Mouse (Mus musculus): ENCODE data around the gene Ccdc71. TPM values are rescaled to one million over a fixed set of nuclear protein-coding genes. Genes with fewer than 3 reads are reported as not detected.
A peak's percentile ranks its signal among the peaks of the same experiment; 100 is the strongest.

Ccdc71 gene
- polyA plus RNA-seq, 1 experiment from 2014 or later = 29.4 TPM

DNA sequence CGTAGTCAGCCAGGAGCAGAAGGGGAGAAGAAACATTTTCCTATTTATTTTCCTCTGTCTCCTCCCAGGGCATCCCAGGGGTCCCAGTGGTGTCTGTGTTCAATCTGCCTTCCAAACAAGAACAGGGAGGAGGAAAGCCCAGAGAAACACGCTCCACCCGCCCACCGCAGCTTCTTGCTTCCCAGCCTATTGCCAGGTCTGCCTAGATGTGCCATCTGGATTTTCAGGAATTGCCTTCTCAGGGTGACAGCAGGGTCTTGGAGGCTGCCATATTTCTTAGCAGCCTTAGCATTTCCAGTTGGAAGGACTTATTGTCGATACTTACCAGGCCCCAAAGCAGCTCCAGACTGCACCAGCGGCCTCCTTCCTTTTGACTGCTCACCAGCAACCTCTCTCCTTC is 21.2 kb upstream of the Ccdc71 start:
- no peak overlapping the region for H3K9ac ChIP-seq (ENCODE audit: low read depth, low read length)
- H3K27me3 ChIP-seq (replicated peaks; ENCODE audit: control insufficient read depth, insufficient read depth, low read length) = no peaks in the 10 kb centered on the region
- no peaks in the 10 kb centered on the region for H3K9me3 ChIP-seq (ENCODE audit: control insufficient read depth)
- 76% methylated on average over 6 of the region's 6 CpGs for WGBS
- TF ChIP-seq CTCF (IDR thresholded peaks at IDR 0.05; ENCODE audit: low read depth) = no peak
- H3K4me1 ChIP-seq (replicated peaks; ENCODE audit: control insufficient read depth, insufficient read depth, low read length) = no peaks in the 10 kb centered on the region
- no peak for ATAC-seq
- no peaks in the 10 kb centered on the region for H3K36me3 ChIP-seq (ENCODE audit: control insufficient read depth, insufficient read depth)
- H3K4me2 ChIP-seq (replicated peaks; ENCODE audit: low read depth) = no peak overlapping the region
- no peak overlapping the region for H3K4me3 ChIP-seq (ENCODE audit: low read depth, low read length)
- no peak overlapping the region for H3K27ac ChIP-seq (ENCODE audit: low read depth, low read length)

GRCm38 (mm10) chr9:108440485-108440884 is 19.8 kb upstream of the Ccdc71 start:
- no peak for ATAC-seq
- H3K27ac ChIP-seq (ENCODE audit: low read depth, low read length) = no peak overlapping the region
- no peak overlapping the region for H3K4me3 ChIP-seq (ENCODE audit: low read depth, low read length)
- TF ChIP-seq CTCF (IDR thresholded peaks at IDR 0.05; ENCODE audit: low read depth) = no peak
- H3K36me3 ChIP-seq (ENCODE audit: control insufficient read depth, insufficient read depth) = no peaks in the 10 kb centered on the region
- H3K9ac ChIP-seq (ENCODE audit: low read depth, low read length) = no peak overlapping the region
- no peak overlapping the region for H3K4me2 ChIP-seq (replicated peaks; ENCODE audit: low read depth)
- H3K9me3 ChIP-seq (ENCODE audit: control insufficient read depth) = no peaks in the 10 kb centered on the region
- 74% methylated on average over 5 of the region's 5 CpGs for WGBS
- no peaks in the 10 kb centered on the region for H3K27me3 ChIP-seq (replicated peaks; ENCODE audit: control insufficient read depth, insufficient read depth, low read length)
- H3K4me1 ChIP-seq (replicated peaks; ENCODE audit: control insufficient read depth, insufficient read depth, low read length) = no peaks in the 10 kb centered on the region

DNA sequence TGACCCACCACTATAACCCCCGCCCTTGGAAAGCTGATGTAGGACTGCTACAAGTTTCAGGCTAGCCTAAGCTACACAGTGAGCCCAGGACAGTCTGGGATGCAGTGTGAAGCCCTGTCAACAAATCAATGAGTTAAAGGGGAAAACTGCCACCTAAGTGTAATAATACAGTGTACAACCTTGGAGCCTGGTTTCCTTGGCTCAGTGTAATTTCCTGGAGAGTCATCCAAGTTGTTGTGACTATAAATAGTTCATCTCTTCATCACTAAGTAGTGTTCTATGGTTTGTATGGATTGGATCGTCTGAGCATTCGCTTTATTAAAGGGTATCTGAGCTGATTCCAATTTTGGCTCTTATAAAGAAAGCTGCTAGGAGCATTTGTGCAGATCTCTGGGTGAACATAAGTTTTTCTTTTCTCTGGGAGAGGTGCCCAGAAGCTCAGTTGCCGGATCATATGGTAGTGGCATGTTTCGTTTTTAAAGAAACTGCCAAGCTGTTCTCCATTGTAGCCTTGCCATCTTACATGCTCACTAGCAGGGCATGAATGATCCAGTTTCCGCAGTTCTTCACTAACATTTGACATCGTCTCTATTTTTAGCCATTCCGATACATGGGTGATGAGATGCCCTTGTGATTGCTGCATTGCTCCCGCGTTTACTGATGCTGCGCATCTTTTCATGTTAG is 18.9 kb upstream of the Ccdc71 start:
- ATAC-seq = no peak
- Histone ChIP-seq H3K36me3 (ENCODE audit: control insufficient read depth, insufficient read depth) (no peaks in the 10 kb centered on the region), H3K9ac (ENCODE audit: low read depth, low read length) (no peak overlapping the region), H3K4me1 (replicated peaks; ENCODE audit: control insufficient read depth, insufficient read depth, low read length) (no peaks in the 10 kb centered on the region), H3K4me2 (replicated peaks; ENCODE audit: low read depth) (no peak overlapping the region), H3K9me3 (ENCODE audit: control insufficient read depth) (no peaks in the 10 kb centered on the region), H3K27ac (ENCODE audit: low read depth, low read length) (no peak overlapping the region), H3K4me3 (ENCODE audit: low read depth, low read length) (no peak overlapping the region), H3K27me3 (replicated peaks; ENCODE audit: control insufficient read depth, insufficient read depth, low read length) (no peaks in the 10 kb centered on the region)
- TF ChIP-seq CTCF (IDR thresholded peaks at IDR 0.05; ENCODE audit: low read depth) = no peak
- 80% methylated on average over 11 of the region's 11 CpGs for WGBS

GRCm38 (mm10) chr9:108445125-108445524 is 15.2 kb upstream of the Ccdc71 start:
- ATAC-seq = no peak
- 69% methylated on average over 9 of the region's 9 CpGs for WGBS
- Histone ChIP-seq H3K9me3 (ENCODE audit: control insufficient read depth) (no peaks in the 10 kb centered on the region), H3K4me1 (replicated peaks; ENCODE audit: control insufficient read depth, insufficient read depth, low read length) (no peaks in the 10 kb centered on the region), H3K27me3 (replicated peaks; ENCODE audit: control insufficient read depth, insufficient read depth, low read length) (no peaks in the 10 kb centered on the region), H3K9ac (ENCODE audit: low read depth, low read length) (no peak overlapping the region), H3K27ac (ENCODE audit: low read depth, low read length) (no peak overlapping the region), H3K36me3 (ENCODE audit: control insufficient read depth, insufficient read depth) (no peaks in the 10 kb centered on the region; the same call in 1 of the 2 replicates), H3K4me2 (replicated peaks; ENCODE audit: low read depth) (no peak overlapping the region), H3K4me3 (ENCODE audit: low read depth, low read length) (no peak overlapping the region)
- no peak for TF ChIP-seq CTCF (IDR thresholded peaks at IDR 0.05; ENCODE audit: low read depth)

DNA sequence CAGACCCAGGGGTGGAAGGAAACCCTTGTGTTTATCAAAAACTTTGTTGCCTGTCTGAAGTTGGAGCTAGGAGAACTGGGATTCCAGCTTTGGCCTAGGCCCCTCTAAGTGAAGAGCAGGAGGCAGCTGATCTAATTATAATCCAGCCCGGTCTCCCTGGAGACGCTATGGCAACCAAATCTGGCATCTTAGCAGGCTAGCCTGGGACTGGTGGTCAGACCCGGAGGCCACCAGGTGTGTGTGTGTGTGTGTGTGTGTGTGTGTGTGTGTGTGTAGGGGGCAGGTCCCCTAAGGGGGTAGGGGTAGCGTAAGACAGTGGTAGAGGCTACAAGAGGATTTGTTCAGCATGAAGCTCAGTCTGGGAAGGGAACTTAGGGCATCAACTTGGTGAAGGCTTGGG is 10.5 kb upstream of the Ccdc71 start:
- Histone ChIP-seq H3K36me3 (ENCODE audit: control insufficient read depth, insufficient read depth) (no peaks in the 10 kb centered on the region; the same call in 1 of the 2 replicates), H3K9ac (ENCODE audit: low read depth, low read length) (no peak overlapping the region), H3K4me2 (replicated peaks; ENCODE audit: low read depth) (no peak overlapping the region), H3K4me3 (ENCODE audit: low read depth, low read length) (no peak overlapping the region), H3K27ac (ENCODE audit: low read depth, low read length) (no peak overlapping the region), H3K27me3 (replicated peaks; ENCODE audit: control insufficient read depth, insufficient read depth, low read length) (no peaks in the 10 kb centered on the region), H3K4me1 (replicated peaks; ENCODE audit: control insufficient read depth, insufficient read depth, low read length) (peaks cover 16% of the 10 kb centered on the region; the same call in 1 of the 2 replicates), H3K9me3 (ENCODE audit: control insufficient read depth) (no peaks in the 10 kb centered on the region)
- no peak for ATAC-seq
- 67% methylated on average over 4 of the region's 4 CpGs for WGBS
- TF ChIP-seq CTCF (IDR thresholded peaks at IDR 0.05; ENCODE audit: low read depth) = no peak

DNA sequence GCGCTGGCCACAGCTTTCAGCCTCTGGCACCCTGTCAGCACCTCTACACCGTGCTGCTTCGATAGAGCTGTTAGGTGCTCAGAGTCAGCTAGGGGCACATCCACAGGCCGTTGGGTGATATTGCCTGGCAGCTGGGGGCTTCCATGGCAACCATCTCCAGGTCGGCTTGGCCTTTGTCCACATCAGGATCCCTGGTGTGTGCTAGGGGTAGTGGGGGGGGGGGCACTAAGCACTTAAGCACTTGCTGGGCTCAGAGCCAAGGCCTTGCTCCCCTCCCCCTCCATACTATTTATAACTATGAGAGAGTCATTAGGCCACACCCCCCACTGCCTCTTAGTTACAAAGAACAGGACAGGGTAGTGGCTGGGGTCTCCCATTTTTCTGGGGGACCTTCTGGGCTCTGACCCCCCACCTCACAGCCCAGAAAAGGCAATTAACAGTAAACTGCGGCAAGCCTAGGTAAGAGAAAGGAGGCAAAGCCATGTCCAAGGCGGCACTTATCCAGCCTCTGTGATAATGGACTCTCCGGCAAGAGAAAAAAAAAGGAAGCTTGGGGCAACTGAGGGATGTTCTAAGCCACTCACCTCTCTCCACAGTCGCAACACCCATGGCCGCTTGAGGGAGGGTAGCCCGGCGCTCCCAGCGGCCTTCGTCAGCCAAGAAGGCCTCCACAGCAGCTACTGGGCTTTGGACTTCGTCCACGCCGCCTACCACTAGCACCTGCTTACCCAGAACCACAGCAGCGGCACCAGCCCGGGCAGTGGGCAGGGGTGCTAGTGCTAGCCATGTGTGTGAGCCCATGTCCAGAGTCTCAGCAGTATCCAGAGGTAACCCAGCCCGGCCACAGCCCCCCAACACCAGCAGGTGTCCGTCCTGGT is 9.8 kb upstream of the Ccdc71 start:
- WGBS = 43% methylated on average over 21 of the region's 21 CpGs

More for the DNA sequence above, 9.8 kb upstream of the Ccdc71 start:
- Histone ChIP-seq H3K27me3 (replicated peaks; ENCODE audit: control insufficient read depth, insufficient read depth, low read length) (no peaks in the 10 kb centered on the region), H3K4me3 (ENCODE audit: low read depth, low read length) (no peak overlapping the region), H3K9me3 (ENCODE audit: control insufficient read depth) (no peaks in the 10 kb centered on the region), H3K4me1 (replicated peaks; ENCODE audit: control insufficient read depth, insufficient read depth, low read length) (peaks cover 16% of the 10 kb centered on the region; the same call in 1 of the 2 replicates), H3K27ac (ENCODE audit: low read depth, low read length) (peak overlapping the region; percentile 15; the same call in 1 of the 2 replicates), H3K4me2 (replicated peaks; ENCODE audit: low read depth) (peak overlapping the region; percentile 92), H3K9ac (ENCODE audit: low read depth, low read length) (no peak overlapping the region), H3K36me3 (ENCODE audit: control insufficient read depth, insufficient read depth) (no peaks in the 10 kb centered on the region; the same call in 1 of the 2 replicates)
- no peak for TF ChIP-seq CTCF (IDR thresholded peaks at IDR 0.05; ENCODE audit: low read depth)
- peak; percentile 37; the same call in 1 of the 2 replicates for ATAC-seq

All from intestine, postnatal 0 days (tissue).